Mouse (Mus musculus) embryo, embryonic 11.5 days (tissue): ENCODE data around the gene Tnxb.
A peak's percentile ranks its signal among the peaks of the same experiment; 100 is the strongest.

Source experiments
- DNase-seq: peaks from one replicate; pipeline ENCODE4 v3.0.0-alpha.2; 2012; ENCODE audit warnings: low read depth, low spot score

Tnxb gene

DNA sequence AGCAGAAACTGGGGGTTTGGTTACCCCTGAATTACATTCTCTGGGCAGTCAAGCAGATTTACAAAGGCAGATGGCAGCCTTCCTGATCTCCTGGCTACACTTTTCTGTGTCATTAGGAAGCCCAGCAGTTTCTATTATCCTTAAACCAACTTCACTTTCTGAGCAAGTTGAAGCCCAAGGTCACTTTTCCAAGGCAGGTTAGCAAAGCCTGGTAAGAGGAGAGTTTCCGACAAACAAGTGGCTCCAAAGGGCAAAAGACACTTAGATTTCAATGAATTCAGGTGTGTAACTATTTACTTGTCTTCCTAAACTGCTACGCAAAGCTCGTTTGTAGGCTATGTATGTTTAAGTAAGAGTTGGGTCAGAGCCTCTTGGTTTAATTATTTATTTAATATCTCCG is 27.0 kb upstream of the Tnxb start:
- DNase-seq, result no peak

DNA sequence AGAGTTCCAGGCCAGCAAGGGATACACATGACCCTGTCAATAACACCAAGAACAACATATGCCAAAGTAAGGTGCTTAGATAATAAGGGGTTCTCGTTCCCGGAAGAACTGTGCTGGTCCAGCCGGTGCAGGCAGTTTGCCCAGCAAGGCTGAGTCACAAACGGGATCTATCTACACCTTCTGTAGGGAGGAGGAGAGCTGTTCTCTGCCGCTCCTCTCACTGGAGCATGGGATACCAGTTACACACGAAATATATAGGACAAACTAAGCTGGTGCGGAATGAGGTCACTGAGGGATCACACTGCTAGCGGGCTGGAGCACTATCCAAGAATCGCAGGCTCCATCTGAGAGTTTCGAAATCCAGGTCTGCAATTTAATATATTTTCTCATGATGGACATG is 26.4 kb upstream of the Tnxb start:
- DNase-seq, result no peak

DNA sequence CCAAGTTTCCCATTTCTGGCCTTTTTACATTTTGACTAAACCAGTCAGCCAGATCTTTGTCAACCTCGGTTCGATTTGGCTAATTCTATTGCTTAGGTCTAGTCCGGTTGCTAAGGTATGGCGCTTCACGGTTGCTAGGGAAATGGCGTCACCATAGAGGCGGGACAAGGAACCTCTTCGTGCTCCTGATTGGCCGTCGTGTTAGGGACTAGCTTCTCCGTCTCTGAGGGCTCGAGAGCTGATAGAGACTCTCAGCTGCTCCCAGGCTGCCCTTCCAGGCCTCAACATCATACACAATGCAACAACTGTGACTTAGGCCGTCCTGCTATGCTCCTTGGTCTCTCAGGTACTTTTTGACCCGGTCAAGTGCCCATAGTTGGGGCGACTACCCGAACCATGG is 25.7 kb upstream of the Tnxb start, which contains the start of gene Fkbpl:
Gene Fkbpl (plus strand): TSS at position 157 of the 400 bp plus-strand sequence.
- peak; percentile 94 for DNase-seq

DNA sequence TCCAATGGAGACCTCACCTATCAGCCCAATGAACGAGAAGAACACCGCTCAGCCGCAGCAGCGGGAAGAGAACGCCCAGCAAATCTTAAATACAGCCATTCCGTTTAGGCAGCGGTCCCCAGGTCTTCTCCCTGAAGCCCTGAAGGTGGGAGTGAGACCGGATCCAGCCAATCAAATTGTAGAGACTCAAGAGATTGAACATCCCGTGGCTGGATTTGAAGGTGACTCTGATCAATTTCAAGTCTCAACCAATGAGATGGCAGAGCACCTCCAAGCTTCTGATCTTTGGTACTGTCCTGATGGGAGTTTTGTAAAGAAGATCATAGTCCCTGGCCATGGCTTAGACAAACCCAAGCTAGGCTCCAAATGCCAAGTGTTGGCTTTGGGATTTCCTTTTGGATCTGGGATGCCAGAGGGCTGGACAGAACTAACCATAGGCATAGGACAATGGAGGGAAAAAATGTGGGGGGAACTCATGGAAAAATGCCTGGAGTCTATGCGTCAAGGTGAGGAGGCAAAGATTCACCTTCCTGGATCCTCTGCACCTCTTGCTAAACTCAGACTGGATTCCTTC is 25.0 kb upstream of the Tnxb start:
- no peak for DNase-seq

DNA sequence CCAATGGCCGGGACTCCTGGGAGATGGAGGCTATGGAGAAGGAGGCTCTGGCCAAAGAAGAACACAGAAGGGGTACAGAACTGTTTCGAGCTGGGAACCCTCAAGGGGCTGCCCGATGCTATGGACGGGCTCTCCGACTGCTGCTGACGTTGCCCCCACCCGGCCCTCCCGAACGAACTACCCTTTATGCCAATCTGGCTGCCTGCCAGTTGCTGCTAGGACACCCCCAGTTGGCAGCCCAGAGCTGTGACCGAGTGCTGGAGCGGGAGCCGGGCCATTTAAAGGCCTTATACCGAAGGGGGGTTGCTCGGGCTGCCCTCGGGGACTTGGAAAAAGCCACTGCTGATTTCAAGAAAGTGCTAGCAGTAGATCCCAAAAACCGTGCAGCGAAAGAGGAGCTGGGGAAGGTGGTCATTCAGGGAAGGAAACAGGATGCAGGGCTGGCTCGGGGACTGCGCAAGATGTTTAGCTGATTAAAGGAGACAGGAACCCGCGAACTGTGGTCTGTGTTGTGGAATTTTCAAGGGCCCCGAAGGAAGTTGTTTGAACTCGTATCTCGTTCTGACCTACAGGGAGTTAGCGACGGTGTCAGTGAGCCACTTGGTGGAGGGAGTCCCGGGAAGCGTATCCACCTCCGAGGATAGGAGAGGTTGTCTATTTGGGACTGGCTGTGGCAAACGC is 24.4 kb upstream of the Tnxb start:
- DNase-seq, result no peak

GRCm38 (mm10) chr17:34646906-34647787 is 23.2 kb upstream of the Tnxb start, which contains the start of gene Atf6b:
TSS of gene Atf6b (plus strand) at chr17:34647146.
- peak; percentile 94 for DNase-seq

DNA sequence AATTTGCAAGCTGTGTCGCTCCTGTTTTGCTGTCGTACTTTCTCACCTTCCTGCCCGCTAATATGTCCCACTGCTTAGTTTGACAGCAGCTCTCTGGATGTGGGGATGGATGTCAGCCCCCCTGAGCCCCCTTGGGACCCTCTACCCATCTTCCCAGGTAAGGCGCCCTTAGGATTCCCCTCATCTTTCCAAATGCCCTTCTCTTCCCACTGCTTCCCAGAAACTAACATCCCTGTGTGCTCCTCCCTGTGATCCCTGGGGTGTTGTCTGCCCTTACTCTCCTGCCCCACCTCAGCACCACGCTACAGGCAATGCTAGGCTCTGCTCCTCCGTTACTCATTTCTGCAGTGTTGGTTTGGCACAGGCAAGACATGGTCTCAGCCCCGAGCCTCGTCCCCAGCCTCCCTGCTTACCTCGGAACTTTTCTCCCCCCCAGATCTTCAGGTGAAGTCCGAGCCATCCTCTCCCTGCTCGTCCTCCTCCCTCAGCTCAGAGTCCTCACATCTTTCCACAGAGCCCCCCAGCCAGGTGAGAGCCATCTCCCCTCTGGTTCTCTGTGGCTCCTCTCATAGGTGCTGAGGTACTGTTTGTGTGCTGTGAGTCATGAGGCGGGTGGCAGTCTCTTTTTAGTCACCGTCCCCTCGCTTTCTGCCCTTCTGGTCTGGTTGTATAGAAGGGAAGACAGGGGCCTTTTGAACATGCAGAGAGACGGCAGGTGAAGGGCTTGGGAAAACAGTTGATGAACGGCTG is 22.0 kb upstream of the Tnxb start:
- DNase-seq, result no peak

DNA sequence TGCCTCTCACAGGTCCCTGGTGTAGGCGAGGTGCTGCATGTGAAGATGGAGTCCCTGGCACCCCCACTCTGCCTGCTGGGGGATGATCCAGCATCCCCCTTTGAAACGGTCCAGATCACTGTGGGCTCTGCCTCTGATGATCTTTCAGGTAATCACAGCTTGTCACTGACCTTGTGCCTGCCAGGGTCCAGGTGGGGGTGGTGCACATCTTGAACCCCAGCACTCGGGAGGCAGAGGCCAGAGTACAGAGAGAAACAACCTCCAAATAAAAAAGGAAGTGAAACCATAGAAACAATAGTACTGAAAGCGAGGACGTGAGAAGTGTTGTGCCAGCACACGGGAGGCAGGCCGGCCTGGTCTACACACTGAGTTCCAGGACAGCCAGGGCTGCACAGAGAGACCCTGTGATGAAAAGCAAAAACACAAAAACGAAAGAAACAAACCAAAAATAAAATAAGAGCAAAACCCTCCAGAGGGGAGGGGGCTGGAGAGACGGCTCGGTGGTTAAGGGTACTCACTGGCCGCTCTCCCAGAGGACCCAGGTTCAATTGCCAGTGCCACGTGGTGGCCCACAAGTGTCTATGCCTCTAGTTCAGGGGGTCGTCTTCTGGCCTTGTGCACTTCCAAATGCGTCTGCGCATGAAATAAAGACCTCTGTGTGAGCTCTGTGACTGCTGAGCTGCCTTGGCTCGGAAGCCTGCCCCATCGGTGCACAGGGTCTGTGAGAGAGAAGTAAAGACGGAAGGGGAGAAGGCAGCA is 21.1 kb upstream of the Tnxb start:
- DNase-seq, result no peak

DNA sequence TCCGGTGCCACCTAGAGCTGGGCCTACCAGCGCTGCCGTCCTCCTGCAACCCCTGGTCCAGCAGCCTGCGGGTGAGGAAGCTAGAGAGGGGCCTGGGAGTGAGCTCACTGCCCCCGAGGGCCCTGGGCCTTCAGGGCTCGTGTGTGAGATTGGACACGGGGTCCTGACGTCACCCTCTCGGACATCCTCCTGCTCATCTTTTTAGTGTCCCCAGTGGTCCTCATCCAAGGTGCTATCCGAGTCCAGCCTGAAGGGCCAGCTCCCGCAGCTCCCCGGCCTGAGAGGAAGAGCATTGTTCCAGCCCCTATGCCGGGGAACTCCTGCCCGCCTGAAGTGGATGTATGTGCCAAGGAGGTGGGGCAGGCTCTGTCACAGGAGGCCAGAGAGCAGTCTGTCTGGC is 19.6 kb upstream of the Tnxb start:
- DNase-seq, result no peak

GRCm38 (mm10) chr17:34651507-34652221 is 18.7 kb upstream of the Tnxb start:
- no peak for DNase-seq

GRCm38 (mm10) chr17:34652546-34652945 is 17.8 kb upstream of the Tnxb start:
- DNase-seq, result no peak

DNA sequence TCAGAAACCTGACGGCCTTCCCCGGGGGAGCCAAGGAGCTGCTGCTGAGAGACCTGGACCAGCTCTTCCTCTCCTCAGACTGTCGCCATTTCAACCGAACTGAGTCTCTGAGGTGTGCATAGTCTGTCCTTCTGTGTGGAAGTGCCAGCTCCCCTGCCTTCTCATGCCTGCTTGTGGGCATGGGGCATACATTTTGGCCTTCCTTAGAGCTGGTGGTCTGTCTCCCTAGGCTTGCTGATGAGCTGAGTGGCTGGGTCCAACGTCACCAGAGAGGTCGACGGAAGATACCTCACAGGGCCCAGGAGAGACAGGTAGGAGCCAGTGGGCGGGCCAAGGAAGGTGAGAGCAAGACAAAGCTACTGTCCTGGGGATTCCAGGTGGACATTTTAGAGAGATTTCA is 17.4 kb upstream of the Tnxb start:
- no peak for DNase-seq

DNA sequence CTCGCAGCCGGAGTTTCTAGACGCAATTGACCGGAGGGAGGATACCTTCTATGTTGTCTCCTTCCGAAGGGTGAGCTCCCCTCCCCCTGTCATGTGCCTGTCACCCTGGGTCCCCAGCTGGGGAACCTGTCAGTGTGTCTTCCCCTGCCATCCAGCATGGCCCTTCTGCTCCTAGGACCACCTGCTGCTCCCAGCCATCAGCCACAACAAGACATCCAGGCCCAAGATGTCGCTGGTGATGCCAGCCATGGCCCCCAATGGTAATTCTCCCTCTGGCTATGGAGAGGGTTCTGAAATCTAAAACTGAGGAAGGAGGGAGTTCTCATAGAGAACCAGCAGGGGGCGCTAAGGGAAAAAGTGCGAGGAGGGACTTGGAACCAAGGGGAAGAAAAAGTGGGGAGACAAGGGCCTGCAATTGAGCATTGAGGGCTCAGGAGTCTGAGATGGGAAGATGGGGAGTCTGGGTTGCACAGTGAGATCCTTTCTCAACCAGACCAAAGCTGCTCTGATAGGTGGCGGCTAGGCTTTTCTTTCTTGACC is 16.5 kb upstream of the Tnxb start:
- peak; percentile 54 for DNase-seq

DNA sequence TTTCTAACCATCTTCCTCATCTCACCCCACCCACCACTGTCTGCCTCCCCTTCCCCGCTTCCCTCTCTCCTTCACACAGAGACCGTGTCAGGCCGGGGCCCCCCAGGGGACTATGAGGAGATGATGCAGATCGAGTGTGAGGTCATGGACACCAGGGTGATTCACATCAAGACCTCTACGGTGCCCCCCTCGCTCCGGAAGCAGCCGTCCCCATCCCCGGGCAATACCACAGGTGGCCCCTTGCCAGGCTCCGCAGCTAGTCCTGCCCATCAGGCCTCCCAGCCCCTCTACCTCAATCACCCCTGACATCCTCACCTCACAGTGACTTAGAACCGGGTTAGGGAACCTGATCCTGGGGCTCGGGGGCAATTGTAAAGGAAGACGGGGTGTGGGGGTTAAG is 15.9 kb upstream of the Tnxb start:
- DNase-seq, result no peak

DNA sequence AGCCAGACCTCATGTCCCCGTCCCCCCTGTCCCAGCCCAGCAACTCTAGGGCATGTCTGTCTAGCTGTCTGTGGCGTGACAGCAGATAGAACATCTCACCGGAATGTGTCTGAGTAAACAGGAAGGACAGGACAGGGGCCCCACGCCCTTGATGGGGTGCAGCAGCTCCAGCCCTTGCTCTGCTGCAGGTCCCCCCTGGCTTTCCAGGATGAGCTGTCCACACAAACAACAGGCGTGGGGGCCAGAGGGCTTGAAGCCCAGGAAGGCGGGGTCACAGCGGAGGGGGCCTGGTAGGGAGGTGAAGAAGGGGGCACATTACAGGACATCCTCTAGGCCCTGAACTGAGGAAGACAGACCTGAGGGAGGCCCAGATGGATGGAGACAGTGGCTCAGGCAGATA is 15.2 kb upstream of the Tnxb start:
- no peak for DNase-seq

DNA sequence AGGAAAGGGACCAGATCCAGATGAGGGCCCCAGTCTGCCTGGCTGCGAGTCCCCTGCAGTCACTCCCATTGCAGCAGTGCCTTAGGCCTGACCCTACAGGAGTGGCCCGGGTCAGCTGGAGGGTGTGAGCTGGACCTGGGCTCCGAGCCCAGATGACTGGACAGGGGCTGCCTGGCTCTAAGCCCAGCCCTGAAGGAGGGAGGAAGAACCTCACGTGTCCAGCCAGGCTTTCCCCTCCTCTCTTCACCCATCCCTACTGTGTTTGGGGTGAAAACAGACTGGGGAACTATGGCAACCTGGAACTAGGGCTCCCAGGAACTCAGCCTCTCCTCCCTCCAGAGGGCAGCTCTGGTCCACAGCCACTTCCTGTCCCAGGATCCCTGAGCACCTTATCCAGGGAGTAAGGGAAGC is 14.7 kb upstream of the Tnxb start:
- DNase-seq, result no peak

DNA sequence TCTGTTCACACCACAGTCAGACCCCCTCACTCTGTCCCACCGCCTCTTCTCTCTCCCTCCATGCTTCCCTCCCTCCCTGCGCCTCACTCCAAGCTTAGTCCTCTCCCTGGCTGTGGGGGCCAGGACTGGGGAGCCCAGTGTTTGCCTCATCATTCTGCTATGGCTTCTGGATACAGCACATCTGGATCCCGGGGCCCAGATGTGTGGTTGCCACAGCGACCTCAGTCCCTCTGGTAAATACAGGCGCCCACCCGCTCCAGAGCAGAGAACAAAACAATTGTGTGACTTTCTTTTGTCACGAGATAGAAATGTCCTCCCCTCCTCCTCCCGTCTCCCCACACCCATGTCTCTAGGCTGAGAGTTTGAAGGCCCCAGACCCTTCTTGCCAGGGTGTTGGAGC is 13.7 kb upstream of the Tnxb start:
- DNase-seq, result no peak

DNA sequence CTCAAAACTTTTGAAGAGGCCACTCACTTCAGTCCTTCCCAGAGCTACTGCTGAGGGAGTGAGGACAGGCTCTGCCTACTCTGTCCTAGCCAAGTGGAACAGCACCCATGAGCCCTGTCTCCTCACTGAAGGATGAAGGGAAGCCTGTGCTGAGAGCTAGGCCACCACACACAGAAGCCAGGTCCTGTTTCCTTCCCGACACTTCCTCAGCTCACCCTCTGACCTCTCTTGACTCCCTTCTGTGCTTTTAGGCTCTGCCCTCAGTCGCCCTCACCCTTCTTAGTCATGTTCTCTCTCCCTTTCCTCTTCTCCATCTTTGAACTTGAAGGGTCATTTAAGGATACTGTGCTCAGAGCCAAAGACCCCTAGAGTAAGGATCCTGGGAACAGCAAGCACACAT is 13.1 kb upstream of the Tnxb start:
- no peak for DNase-seq

- DNase-seq, result no peak
Measured at GRCm38 (mm10) chr17:34658145-34658544, 12.2 kb upstream of the Tnxb start.

DNA sequence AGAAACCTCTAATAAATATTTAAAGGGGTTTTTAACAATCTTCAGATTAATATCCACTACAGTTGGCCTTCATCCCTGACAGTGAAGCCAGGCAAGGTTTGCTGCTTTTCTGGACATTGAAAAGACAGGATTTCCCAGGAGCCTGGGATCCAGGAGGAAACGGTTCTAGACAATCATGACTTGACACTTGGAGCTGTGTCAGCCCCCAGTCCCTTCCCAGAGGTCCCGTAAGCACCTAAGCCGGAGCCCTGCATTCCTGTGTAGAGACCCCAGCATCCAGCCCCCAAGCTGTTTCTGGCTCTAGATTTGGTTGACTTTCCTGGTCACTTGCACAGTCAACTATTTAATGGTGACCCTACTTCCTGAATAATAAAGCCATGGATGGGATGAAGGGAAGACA is 11.7 kb upstream of the Tnxb start:
- DNase-seq, result no peak
